Mouse (Mus musculus) heart, embryonic 14.5 days (tissue): Measurements from ENCODE around the gene Rpa1. TPM values are rescaled to one million over a fixed set of nuclear protein-coding genes. Genes with fewer than 3 reads are reported as not detected.

Experiments used
- ATAC-seq: fragments of 200-750 bp; cut with Nextera tagmentation; 2 replicates; pipeline ENCODE4 v1.8.0; 2017; ENCODE audit warnings: low read depth, moderate TSS enrichment; ENCODE audit not compliant: insufficient number of reproducible peaks, insufficient read depth, low FRiP score
- H3K27ac ChIP-seq, 2 experiments: fragments of 200-500 bp in 1 of 2; fragments of 300-500 bp in 1 of 2; sonication (generic) in 1 of 2; replicated peaks in 1 of 2; 2 replicates each; pipeline ENCODE4 v1.5.1; 2012 to 2014; ENCODE audit warnings: low read depth in 2 of 2, low read length in 2 of 2, control low read depth in 1 of 2, mild to moderate bottlenecking in 1 of 2, mixed read lengths in 1 of 2; ENCODE audit not compliant: control insufficient read depth in 1 of 2, insufficient read depth in 1 of 2
- H3K27me3 ChIP-seq: fragments of 300-500 bp; sonication (generic); 2 replicates; pipeline ENCODE4 v1.6.1; 2014; ENCODE audit warnings: mild to moderate bottlenecking, low read length, control low read depth; ENCODE audit not compliant: control insufficient read depth, insufficient read depth
- H3K36me3 ChIP-seq: fragments of 300-500 bp; sonication (generic); 2 replicates; pipeline ENCODE4 v1.6.1; 2014; ENCODE audit warnings: mild to moderate bottlenecking, control low read depth, low read length, mixed read lengths; ENCODE audit not compliant: control insufficient read depth, insufficient read depth
- H3K4me1 ChIP-seq, 2 experiments: fragments of 200-500 bp in 1 of 2; fragments of 300-500 bp in 1 of 2; sonication (generic) in 1 of 2; 2 replicates each; pipeline ENCODE4 v1.6.1; 2012 to 2014; ENCODE audit warnings: low read length in 2 of 2, control low read depth in 1 of 2, mixed read lengths in 1 of 2; ENCODE audit not compliant: control insufficient read depth in 2 of 2, insufficient read depth in 2 of 2
- H3K4me2 ChIP-seq: fragments of 300-500 bp; sonication (generic); 2 replicates; pipeline ENCODE4 v1.6.1; 2014; ENCODE audit warnings: mild to moderate bottlenecking, low read length
- H3K4me3 ChIP-seq, 2 experiments: fragments of 200-500 bp in 1 of 2; fragments of 300-500 bp in 1 of 2; sonication (generic) in 1 of 2; 2 replicates each; pipeline ENCODE4 v1.5.1; 2012 to 2014; ENCODE audit warnings: low read length in 2 of 2, mild to moderate bottlenecking in 2 of 2, control low read depth in 1 of 2, low read depth in 1 of 2, moderate library complexity in 1 of 2; ENCODE audit not compliant: control insufficient read depth in 1 of 2, insufficient read depth in 1 of 2
- H3K9ac ChIP-seq: fragments of 300-500 bp; sonication (generic); 2 replicates; pipeline ENCODE4 v1.6.1; 2014; ENCODE audit warnings: mild to moderate bottlenecking, low read length
- H3K9me3 ChIP-seq: fragments of 300-500 bp; sonication (generic); 2 replicates; pipeline ENCODE4 v1.6.1; 2016; ENCODE audit warnings: low read length, control low read depth; ENCODE audit not compliant: control insufficient read depth
- WGBS: fragments of 180-500 bp; shearing (Covaris S2); extraction: QIAGEN DNeasy Blood & Tissue Kit; methylation state at CpG from one replicate; pipeline ENCODE4 v1.1.7; 2014; 5-methylcytosine and 5-hydroxymethylcytosine counted together
- polyA plus RNA-seq: library from polyadenylated mRNA; unstranded; fragments of >200 nt; fragmentation: Nextera tagmentation; extraction: Ambion mirVana; gene quantifications from 2 replicates; pipeline ENCODE4 v1.2.1, GENCODE M21; 2014

Rpa1 gene
- polyA plus RNA-seq, 1 experiment from 2014 or later, result 82.8 TPM

- H3K4me2 ChIP-seq, result no peak overlapping the region
- no peaks in the 10 kb centered on the region for H3K9me3 ChIP-seq
- no peak overlapping the region for H3K4me3 ChIP-seq
- H3K36me3 ChIP-seq, result peaks cover 13% of the 10 kb centered on the region
- H3K27me3 ChIP-seq, result no peaks in the 10 kb centered on the region
- H3K27ac ChIP-seq, result no peak overlapping the region
- WGBS, result 62% methylated on average over 4 of the region's 4 CpGs
- H3K9ac ChIP-seq, result no peak overlapping the region
- no peak for ATAC-seq
- H3K4me1 ChIP-seq, result peaks cover 37 to 52% of the 10 kb centered on the region in 2 experiments
Observed at GRCm38 (mm10) chr11:75269213-75269612, 78.9 kb downstream of the Rpa1 start.

GRCm38 (mm10) chr11:75268492-75268891, 79.6 kb downstream of the Rpa1 start:
- Histone ChIP-seq H3K4me1 (peaks cover 33 to 47% of the 10 kb centered on the region in 2 experiments), H3K9ac (no peak overlapping the region; the same call in 1 of the 2 replicates), H3K27ac (peak overlapping the region in 1 of 2 experiments; percentile 66; a peak in 2 of 4 replicates), H3K4me3 (no peak overlapping the region), H3K9me3 (no peaks in the 10 kb centered on the region), H3K27me3 (no peaks in the 10 kb centered on the region), H3K36me3 (peaks cover 13% of the 10 kb centered on the region), H3K4me2 (no peak overlapping the region)
- WGBS, result 30% methylated on average over 5 of the region's 5 CpGs
- no peak for ATAC-seq

GRCm38 (mm10) chr11:75267826-75268281, 80.3 kb downstream of the Rpa1 start:
- Histone ChIP-seq H3K4me3 (no peak overlapping the region), H3K36me3 (peaks cover 13% of the 10 kb centered on the region), H3K27ac (peak overlapping the region; percentile 57 to 66), H3K4me1 (peaks cover 33 to 44% of the 10 kb centered on the region in 2 experiments), H3K4me2 (no peak overlapping the region), H3K27me3 (no peaks in the 10 kb centered on the region), H3K9me3 (no peaks in the 10 kb centered on the region), H3K9ac (peak overlapping the region; percentile 40)
- no peak for ATAC-seq
- WGBS, result 29% methylated on average over 9 of the region's 9 CpGs

GRCm38 (mm10) chr11:75265545-75265944, 82.6 kb downstream of the Rpa1 start:
- no peak overlapping the region for H3K4me2 ChIP-seq
- H3K4me1 ChIP-seq, result peaks cover 34 to 43% of the 10 kb centered on the region in 2 experiments
- no peak for ATAC-seq
- no peak overlapping the region for H3K4me3 ChIP-seq
- no peak overlapping the region for H3K9ac ChIP-seq
- 65% methylated on average over 15 of the region's 15 CpGs for WGBS
- H3K36me3 ChIP-seq, result peaks cover 13% of the 10 kb centered on the region
- H3K9me3 ChIP-seq, result no peaks in the 10 kb centered on the region
- H3K27ac ChIP-seq, result no peak overlapping the region
- no peaks in the 10 kb centered on the region for H3K27me3 ChIP-seq

GRCm38 (mm10) chr11:75264550-75264949, 83.6 kb downstream of the Rpa1 start:
- Histone ChIP-seq H3K4me2 (no peak overlapping the region), H3K4me1 (peaks cover 36 to 46% of the 10 kb centered on the region in 2 experiments)
- 76% methylated on average over 6 of the region's 6 CpGs for WGBS

GRCm38 (mm10) chr11:75263964-75264312, 84.2 kb downstream of the Rpa1 start:
- Histone ChIP-seq H3K4me3 (no peak overlapping the region), H3K27me3 (no peaks in the 10 kb centered on the region), H3K36me3 (peaks cover 13% of the 10 kb centered on the region), H3K4me2 (no peak overlapping the region), H3K27ac (no peak overlapping the region), H3K9me3 (no peaks in the 10 kb centered on the region), H3K4me1 (peaks cover 36 to 51% of the 10 kb centered on the region in 2 experiments), H3K9ac (no peak overlapping the region)
- WGBS, result 60% methylated on average over 6 of the region's 6 CpGs
- ATAC-seq, result no peak

More at GRCm38 (mm10) chr11:75264550-75264949, 83.6 kb downstream of the Rpa1 start:
- no peak overlapping the region for H3K9ac ChIP-seq
- no peak overlapping the region for H3K4me3 ChIP-seq
- H3K36me3 ChIP-seq, result peaks cover 13% of the 10 kb centered on the region
- no peaks in the 10 kb centered on the region for H3K27me3 ChIP-seq
- H3K9me3 ChIP-seq, result no peaks in the 10 kb centered on the region
- H3K27ac ChIP-seq, result no peak overlapping the region
- ATAC-seq, result no peak

- H3K4me3 ChIP-seq, result no peak overlapping the region
- peaks cover 13% of the 10 kb centered on the region for H3K36me3 ChIP-seq
- no peaks in the 10 kb centered on the region for H3K27me3 ChIP-seq
- peak overlapping the region in 1 of 2 experiments; percentile 43; a peak in 2 of 4 replicates for H3K27ac ChIP-seq
- H3K4me2 ChIP-seq, result no peak overlapping the region
- 81% methylated on average over 15 of the region's 15 CpGs for WGBS
- no peak for ATAC-seq
- no peaks in the 10 kb centered on the region for H3K9me3 ChIP-seq
- H3K4me1 ChIP-seq, result peaks cover 32 to 47% of the 10 kb centered on the region in 2 experiments
- no peak overlapping the region for H3K9ac ChIP-seq
Observed at GRCm38 (mm10) chr11:75263274-75263963, 84.7 kb downstream of the Rpa1 start.
